Mouse (Mus musculus): ENCODE results near the gene Gm2a.

The Gm2a gene

GRCm38 (mm10) chr11:55128411-55128810 lies 30.5 kb downstream of the Gm2a start:
- no peak for DNase-seq (ENCODE audit: extremely low spot score, low spot score)

- DNase-seq (ENCODE audit: extremely low spot score, low spot score), result no peak
Measured at GRCm38 (mm10) chr11:55131077-55131742, 33.3 kb downstream of the Gm2a start.

- no peak for DNase-seq (ENCODE audit: extremely low spot score, low spot score)
Measured at GRCm38 (mm10) chr11:55131946-55132345, 34.0 kb downstream of the Gm2a start.

- no peak for DNase-seq (ENCODE audit: extremely low spot score, low spot score)
Measured at GRCm38 (mm10) chr11:55133204-55133603, 35.3 kb downstream of the Gm2a start.

- DNase-seq (ENCODE audit: extremely low spot score, low spot score), result no peak
Measured at GRCm38 (mm10) chr11:55134407-55134806, 36.5 kb downstream of the Gm2a start.

GRCm38 (mm10) chr11:55134871-55135270 lies 37.0 kb downstream of the Gm2a start:
- DNase-seq (ENCODE audit: extremely low spot score, low spot score), result no peak

- no peak for DNase-seq (ENCODE audit: extremely low spot score, low spot score)
Measured at GRCm38 (mm10) chr11:55136770-55137547, 39.0 kb downstream of the Gm2a start.

GRCm38 (mm10) chr11:55137646-55138045 lies 39.7 kb downstream of the Gm2a start:
- no peak for DNase-seq (ENCODE audit: extremely low spot score, low spot score)

- DNase-seq (ENCODE audit: extremely low spot score, low spot score), result no peak
Measured at GRCm38 (mm10) chr11:55141502-55141901, 43.6 kb downstream of the Gm2a start.

- no peak for DNase-seq (ENCODE audit: extremely low spot score, low spot score)
Measured at GRCm38 (mm10) chr11:55144011-55144410, 46.1 kb downstream of the Gm2a start.

- no peak for DNase-seq (ENCODE audit: extremely low spot score, low spot score)
Measured at GRCm38 (mm10) chr11:55146855-55147254, 48.9 kb downstream of the Gm2a start.

- no peak for DNase-seq (ENCODE audit: extremely low spot score, low spot score)
Measured at GRCm38 (mm10) chr11:55147423-55147822, 49.5 kb downstream of the Gm2a start.

GRCm38 (mm10) chr11:55148461-55148860 lies 50.5 kb downstream of the Gm2a start:
- DNase-seq (ENCODE audit: extremely low spot score, low spot score), result no peak

- no peak for DNase-seq (ENCODE audit: extremely low spot score, low spot score)
Measured at GRCm38 (mm10) chr11:55151608-55152007, 53.7 kb downstream of the Gm2a start, which contains the start of gene Slc36a3. TSS of gene Slc36a3 (minus strand) at chr11:55151708.

- DNase-seq (ENCODE audit: extremely low spot score, low spot score), result no peak
Measured at GRCm38 (mm10) chr11:55154398-55155069, 56.6 kb downstream of the Gm2a start.

GRCm38 (mm10) chr11:55155070-55155421 lies 57.1 kb downstream of the Gm2a start:
- no peak for DNase-seq (ENCODE audit: extremely low spot score, low spot score)

GRCm38 (mm10) chr11:55158785-55159359 lies 61.0 kb downstream of the Gm2a start:
- peak; percentile 79 for DNase-seq (ENCODE audit: extremely low spot score, low spot score)

All from neural tube, embryonic 10.5 days (tissue).